14 mouse cellular contexts compared by ENCODE assay signal in genomic region chr13:94838756-94839337, GRCm38 (mm10). TPM values are rescaled to one million over a fixed set of nuclear protein-coding genes. Genes with fewer than 3 reads are reported as not detected.
DNase-seq lines count a peak whose midpoint lies in the region; ATAC-seq lines count a peak whose summit lies in the region.
"Had no signal": no experiment of that assay in that cellular context is flagged by ENCODE, and none has a peak within 500 bp of the region (broad histone marks: within the 10 kb centered on the region; RNA-seq: fewer than 3 reads in every experiment).

No protein-coding gene starts in this region.

- WGBS in hindbrain, embryonic 12.5 days, result 87% methylated on average over 8 of the region's 8 CpGs
- WGBS in hindbrain, embryonic 10.5 days, result 93% methylated on average over 8 of the region's 8 CpGs
- 70% methylated on average over 8 of the region's 8 CpGs for WGBS in forebrain, embryonic 16.5 days
- 78% methylated on average over 8 of the region's 8 CpGs for WGBS in stomach, embryonic 15.5 days

- H3K27ac ChIP-seq in hindbrain, embryonic 12.5 days, result no peak overlapping the region
- no peak overlapping the region for H3K27ac ChIP-seq in hindbrain, embryonic 10.5 days
- no peak overlapping the region for H3K27ac ChIP-seq in forebrain, embryonic 16.5 days (ENCODE audit: low read length)
- H3K27ac ChIP-seq in stomach, embryonic 15.5 days, result no peak overlapping the region
- H3K27ac ChIP-seq: heart, adult 2 months; kidney, postnatal 0 days; liver, embryonic 12.5 days had no signal

- no peaks in the 10 kb centered on the region for H3K9me3 ChIP-seq in hindbrain, embryonic 12.5 days (replicated peaks)
- H3K9me3 ChIP-seq in hindbrain, embryonic 10.5 days, result no peaks in the 10 kb centered on the region
- H3K9me3 ChIP-seq in forebrain, embryonic 16.5 days (ENCODE audit: control insufficient read depth, low read length), result no peaks in the 10 kb centered on the region
- no peaks in the 10 kb centered on the region for H3K9me3 ChIP-seq in stomach, embryonic 15.5 days
- H3K9me3 ChIP-seq: liver, embryonic 12.5 days had no signal

- peaks cover 15% of the 10 kb centered on the region for H3K36me3 ChIP-seq in hindbrain, embryonic 12.5 days
- H3K36me3 ChIP-seq in hindbrain, embryonic 10.5 days, result peaks cover 61% of the 10 kb centered on the region
- peaks cover 10% of the 10 kb centered on the region; the same call in 1 of the 2 replicates for H3K36me3 ChIP-seq in forebrain, embryonic 16.5 days (ENCODE audit: control insufficient read depth, insufficient read depth)
- peaks cover 9% of the 10 kb centered on the region; the same call in 1 of the 2 replicates for H3K36me3 ChIP-seq in stomach, embryonic 15.5 days

- ATAC-seq in hindbrain, embryonic 12.5 days (ENCODE audit: low FRiP score), result 0 out of 2 replicates have a peak, but pooled peaks have one; percentile 64
- ATAC-seq in forebrain, embryonic 16.5 days, result peak; percentile 93
- ATAC-seq in stomach, embryonic 15.5 days (ENCODE audit: insufficient read depth, low FRiP score, low read depth), result peak; percentile 50; the same call in 1 of the 2 replicates
- ATAC-seq: liver, embryonic 12.5 days had no signal

- no peak for DNase-seq in hindbrain, embryonic 10.5 days (ENCODE audit: low spot score)
- DNase-seq in ovary, postnatal 14 days (ENCODE audit: low spot score), result peak; percentile 5
- no peak for DNase-seq in ovary, postnatal 10 days (ENCODE audit: low spot score)
- DNase-seq in frontal cortex, postnatal 25 days (ENCODE audit: low spot score in 2 of 2), result no peak
- DNase-seq: cerebellum, postnatal 36 days; heart, adult 2 months; heart, postnatal 4 days had no signal

- peaks cover 4% of the 10 kb centered on the region; the same call in 1 of the 2 replicates for H3K4me1 ChIP-seq in hindbrain, embryonic 12.5 days
- H3K4me1 ChIP-seq in hindbrain, embryonic 10.5 days (replicated peaks), result no peaks in the 10 kb centered on the region
- peaks cover 8% of the 10 kb centered on the region for H3K4me1 ChIP-seq in forebrain, embryonic 16.5 days (replicated peaks; ENCODE audit: control insufficient read depth, insufficient read depth, low read length)
- no peaks in the 10 kb centered on the region for H3K4me1 ChIP-seq in stomach, embryonic 15.5 days
- H3K4me1 ChIP-seq: liver, embryonic 12.5 days had no signal

- no peak overlapping the region for H3K9ac ChIP-seq in hindbrain, embryonic 12.5 days
- no peak overlapping the region for H3K9ac ChIP-seq in forebrain, embryonic 16.5 days (replicated peaks; ENCODE audit: low read depth, low read length)
- H3K9ac ChIP-seq in stomach, embryonic 15.5 days, result no peak overlapping the region
- H3K9ac ChIP-seq: liver, embryonic 12.5 days had no signal

- no peak overlapping the region for H3K4me3 ChIP-seq in hindbrain, embryonic 12.5 days
- no peak overlapping the region for H3K4me3 ChIP-seq in hindbrain, embryonic 10.5 days
- H3K4me3 ChIP-seq in forebrain, embryonic 16.5 days (replicated peaks; ENCODE audit: low read length), result no peak overlapping the region
- H3K4me3 ChIP-seq in stomach, embryonic 15.5 days (replicated peaks), result no peak overlapping the region
- H3K4me3 ChIP-seq: erythroblast, embryonic 14.5 days; heart, adult 2 months; liver, embryonic 12.5 days had no signal

- H3K4me2 ChIP-seq in hindbrain, embryonic 12.5 days (replicated peaks), result no peak overlapping the region
- no peak overlapping the region for H3K4me2 ChIP-seq in forebrain, embryonic 16.5 days (ENCODE audit: low read length)
- H3K4me2 ChIP-seq in stomach, embryonic 15.5 days, result no peak overlapping the region
- H3K4me2 ChIP-seq: liver, embryonic 12.5 days had no signal

- H3K27me3 ChIP-seq in hindbrain, embryonic 12.5 days, result no peaks in the 10 kb centered on the region
- H3K27me3 ChIP-seq in hindbrain, embryonic 10.5 days (ENCODE audit: insufficient read depth, poor library complexity, severe bottlenecking), result no peaks in the 10 kb centered on the region
- no peaks in the 10 kb centered on the region for H3K27me3 ChIP-seq in forebrain, embryonic 16.5 days (replicated peaks; ENCODE audit: control insufficient read depth, insufficient read depth, low read length)
- no peaks in the 10 kb centered on the region for H3K27me3 ChIP-seq in stomach, embryonic 15.5 days (replicated peaks)
- H3K27me3 ChIP-seq: liver, embryonic 12.5 days had no signal

RNA-seq across cellular contexts. Expression of gene Otp, which starts 36.6 kb away (rescaled TPM):
- 11.2 and 15.8 TPM in 2 replicates for polyA plus RNA-seq in hindbrain, embryonic 12.5 days (2016; fragmentation: Nextera tagmentation; extraction: Ambion mirVana)
- 2.2 and 4.0 TPM in 2 replicates for polyA plus RNA-seq in hindbrain, embryonic 10.5 days (2016; fragmentation: Nextera tagmentation; extraction: Ambion mirVana)
- polyA plus RNA-seq in forebrain, embryonic 16.5 days (2015; fragmentation: Nextera tagmentation; extraction: Ambion mirVana), result 0.61 and 2.6 TPM in 2 replicates
- polyA plus RNA-seq in stomach, embryonic 15.5 days (2015; fragmentation: Nextera tagmentation; extraction: Ambion mirVana), result not detected in 2 replicates
- polyA plus RNA-seq: erythroblast, embryonic 14.5 days; heart, adult 2 months; kidney, postnatal 0 days; liver, embryonic 12.5 days; spleen, adult 2 months had no signal

RNA-seq across cellular contexts. Expression of gene Tbca, which starts 50.1 kb away (rescaled TPM):
- polyA plus RNA-seq in hindbrain, embryonic 12.5 days (2016; fragmentation: Nextera tagmentation; extraction: Ambion mirVana), result 223 and 234 TPM in 2 replicates
- polyA plus RNA-seq in hindbrain, embryonic 10.5 days (2016; fragmentation: Nextera tagmentation; extraction: Ambion mirVana), result 228 and 251 TPM in 2 replicates
- polyA plus RNA-seq in forebrain, embryonic 16.5 days (2015; fragmentation: Nextera tagmentation; extraction: Ambion mirVana), result 242 and 258 TPM in 2 replicates
- polyA plus RNA-seq in stomach, embryonic 15.5 days (2015; fragmentation: Nextera tagmentation; extraction: Ambion mirVana), result 242 and 245 TPM in 2 replicates
